Mouse (Mus musculus) hindbrain, embryonic 15.5 days (tissue): ENCODE measurements around the gene Hydin. TPM values are rescaled to one million over a fixed set of nuclear protein-coding genes. Genes with fewer than 3 reads are reported as not detected.
"Not testable (repeated sequence)": the region's sequence is repeated elsewhere in the genome, so short reads cannot be mapped to it uniquely, and the experiment has no call there.

Experiments used
- ATAC-seq: fragments of 200-750 bp; cut with Nextera tagmentation; 2 replicates; pipeline ENCODE4 v1.8.0; 2017; ENCODE audit warnings: low read depth, moderate number of reproducible peaks, moderate TSS enrichment; ENCODE audit not compliant: low FRiP score
- H3K27ac ChIP-seq: fragments of 300-500 bp; sonication (generic); replicated peaks from 2 replicates; pipeline ENCODE4 v1.5.1; 2015; ENCODE audit warnings: mild to moderate bottlenecking, inconsistent platforms
- H3K27me3 ChIP-seq: fragments of 300-500 bp; sonication (generic); 2 replicates; pipeline ENCODE4 v1.6.1; 2015; ENCODE audit warnings: control low read depth, inconsistent platforms
- H3K36me3 ChIP-seq: fragments of 300-500 bp; sonication (generic); 2 replicates; pipeline ENCODE4 v1.6.1; 2015; ENCODE audit warnings: control low read depth, inconsistent platforms
- H3K4me1 ChIP-seq: fragments of 300-500 bp; sonication (generic); replicated peaks from 2 replicates; pipeline ENCODE4 v1.6.1; 2015; ENCODE audit warnings: control low read depth, inconsistent platforms
- H3K4me2 ChIP-seq: fragments of 300-500 bp; sonication (generic); 2 replicates; pipeline ENCODE4 v1.6.1; 2015; ENCODE audit warnings: moderate library complexity, mild to moderate bottlenecking, inconsistent platforms
- H3K4me3 ChIP-seq: fragments of 300-500 bp; sonication (generic); 2 replicates; pipeline ENCODE4 v1.5.1; 2015; ENCODE audit warnings: mild to moderate bottlenecking, inconsistent platforms
- H3K9ac ChIP-seq: fragments of 300-500 bp; sonication (generic); 2 replicates; pipeline ENCODE4 v1.6.1; 2015; ENCODE audit warnings: inconsistent platforms
- H3K9me3 ChIP-seq: fragments of 300-500 bp; sonication (generic); 2 replicates; pipeline ENCODE4 v1.6.1; 2016; ENCODE audit warnings: control low read depth, inconsistent platforms
- WGBS: fragments of 180-500 bp; shearing (Covaris S2); methylation state at CpG from one replicate; pipeline ENCODE4 v1.1.7; 2015; 5-methylcytosine and 5-hydroxymethylcytosine counted together
- polyA plus RNA-seq: library from polyadenylated mRNA; unstranded; fragments of >200 nt; fragmentation: Nextera tagmentation; extraction: Ambion mirVana; gene quantifications from 2 replicates; pipeline ENCODE4 v1.2.1, GENCODE M21; 2015

Gene Hydin
- polyA plus RNA-seq, 1 experiment from 2014 or later: 0.41 TPM

GRCm38 (mm10) chr8:110491118-110491517 lies 224.3 kb downstream of the Hydin start:
- H3K9me3 ChIP-seq: no peaks in the 10 kb centered on the region
- 90% methylated on average over 5 of the region's 5 CpGs for WGBS
- no peak overlapping the region for H3K9ac ChIP-seq
- H3K36me3 ChIP-seq: no peaks in the 10 kb centered on the region
- ATAC-seq: no peak
- H3K27ac ChIP-seq: no peak overlapping the region
- no peak overlapping the region for H3K4me3 ChIP-seq
- no peaks in the 10 kb centered on the region for H3K27me3 ChIP-seq
- no peak overlapping the region for H3K4me2 ChIP-seq
- H3K4me1 ChIP-seq: no peaks in the 10 kb centered on the region

GRCm38 (mm10) chr8:110496286-110496685 lies 229.5 kb downstream of the Hydin start:
- no peaks in the 10 kb centered on the region for H3K27me3 ChIP-seq
- ATAC-seq: no peak
- no peak overlapping the region for H3K4me2 ChIP-seq
- no peaks in the 10 kb centered on the region for H3K9me3 ChIP-seq
- no peak overlapping the region for H3K4me3 ChIP-seq
- no peaks in the 10 kb centered on the region for H3K4me1 ChIP-seq
- WGBS: 81% methylated on average over 9 of the region's 9 CpGs
- no peaks in the 10 kb centered on the region for H3K36me3 ChIP-seq
- H3K27ac ChIP-seq: no peak overlapping the region
- H3K9ac ChIP-seq: no peak overlapping the region

GRCm38 (mm10) chr8:110500253-110500652 lies 233.5 kb downstream of the Hydin start:
- Histone ChIP-seq H3K4me2 (no peak overlapping the region), H3K9ac (no peak overlapping the region), H3K4me1 (no peaks in the 10 kb centered on the region), H3K27ac (no peak overlapping the region), H3K9me3 (no peaks in the 10 kb centered on the region), H3K36me3 (no peaks in the 10 kb centered on the region), H3K27me3 (0 out of 2 replicates have a peak, but pooled peaks cover 4% of the 10 kb centered on the region), H3K4me3 (no peak overlapping the region)
- 34% methylated on average over 10 of the region's 10 CpGs for WGBS
- no peak for ATAC-seq

DNA sequence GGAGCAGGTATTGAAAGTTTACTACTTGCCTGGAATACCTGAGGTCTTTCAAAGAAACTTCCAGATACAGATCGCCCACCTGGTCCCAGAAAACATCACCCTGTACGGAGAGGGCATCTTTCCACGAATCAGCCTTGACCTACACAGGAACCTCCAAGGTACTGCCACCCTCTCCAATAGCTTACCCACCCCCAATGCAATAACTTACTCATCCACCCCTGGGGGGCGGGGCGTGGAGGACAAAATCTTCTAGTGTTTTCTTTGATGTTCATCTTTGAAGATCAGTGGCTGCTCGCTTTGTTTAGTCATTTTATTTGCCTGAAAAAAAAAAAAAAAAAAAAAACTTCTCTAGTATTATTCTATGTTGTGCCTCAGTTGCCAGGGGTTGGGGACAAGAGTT lies 233.9 kb downstream of the Hydin start:
- Histone ChIP-seq H3K27ac (no peak overlapping the region), H3K27me3 (0 out of 2 replicates have a peak, but pooled peaks cover 4% of the 10 kb centered on the region), H3K36me3 (no peaks in the 10 kb centered on the region), H3K9ac (no peak overlapping the region), H3K9me3 (no peaks in the 10 kb centered on the region), H3K4me2 (no peak overlapping the region), H3K4me3 (no peak overlapping the region), H3K4me1 (no peaks in the 10 kb centered on the region)
- 85% methylated on average over 6 of the region's 6 CpGs for WGBS
- no peak for ATAC-seq

DNA sequence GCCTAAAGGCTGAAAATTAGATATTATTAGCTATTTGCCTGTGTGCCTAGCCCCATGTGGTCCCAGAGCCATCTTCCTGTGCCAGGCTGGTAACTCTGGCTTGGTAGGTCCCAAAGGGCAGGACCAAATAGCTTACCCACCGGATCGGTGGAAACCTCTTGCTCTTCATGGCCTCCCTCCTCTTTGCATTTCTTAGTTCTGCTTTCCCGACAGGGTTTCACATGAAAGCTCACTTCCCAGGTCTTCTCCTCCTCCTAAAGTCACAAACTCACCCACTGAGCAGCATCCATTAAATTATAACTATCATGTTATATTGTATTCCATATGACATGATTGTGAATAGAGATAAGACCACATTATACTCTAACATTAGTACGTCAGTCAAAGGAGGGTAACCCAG lies 234.6 kb downstream of the Hydin start:
- no peak overlapping the region for H3K9ac ChIP-seq
- H3K27ac ChIP-seq: no peak overlapping the region
- 0 out of 2 replicates have a peak, but pooled peaks cover 4% of the 10 kb centered on the region for H3K27me3 ChIP-seq
- no peak for ATAC-seq
- H3K4me3 ChIP-seq: no peak overlapping the region
- H3K36me3 ChIP-seq: no peaks in the 10 kb centered on the region
- 88% methylated on average over 4 of the region's 4 CpGs for WGBS
- H3K4me1 ChIP-seq: no peaks in the 10 kb centered on the region
- no peak overlapping the region for H3K4me2 ChIP-seq
- H3K9me3 ChIP-seq: no peaks in the 10 kb centered on the region

DNA sequence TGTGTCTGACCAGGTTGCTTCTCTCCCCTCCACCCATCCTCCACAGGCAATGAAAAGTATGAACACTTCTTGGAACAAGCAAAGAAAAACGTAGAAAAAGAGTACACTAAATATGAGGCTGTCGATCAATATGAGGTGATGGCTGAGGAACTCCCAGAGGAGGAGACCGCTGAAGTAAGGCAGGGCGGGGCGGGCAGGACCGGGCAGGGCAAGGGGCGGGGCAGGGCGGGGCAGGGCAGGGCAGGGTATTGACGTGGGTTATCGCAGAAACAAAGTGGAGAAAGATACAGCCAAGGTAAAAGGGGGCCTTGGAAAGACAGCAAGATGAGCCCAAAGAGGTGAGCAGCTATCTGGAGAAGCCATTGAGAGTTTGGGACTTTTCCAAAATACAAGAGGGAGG lies 236.1 kb downstream of the Hydin start:
- Histone ChIP-seq H3K4me3 (no peak overlapping the region), H3K27ac (no peak overlapping the region), H3K9ac (no peak overlapping the region), H3K4me1 (no peaks in the 10 kb centered on the region), H3K9me3 (no peaks in the 10 kb centered on the region), H3K4me2 (no peak overlapping the region), H3K36me3 (no peaks in the 10 kb centered on the region), H3K27me3 (0 out of 2 replicates have a peak, but pooled peaks cover 4% of the 10 kb centered on the region)
- 13% methylated on average over 10 of the region's 10 CpGs for WGBS
- ATAC-seq: no peak

GRCm38 (mm10) chr8:110508766-110509165 lies 242.0 kb downstream of the Hydin start:
- H3K4me1 ChIP-seq: no peaks in the 10 kb centered on the region
- H3K9me3 ChIP-seq: no peaks in the 10 kb centered on the region
- H3K4me2 ChIP-seq: no peak overlapping the region
- ATAC-seq: no peak
- H3K27ac ChIP-seq: no peak overlapping the region
- H3K4me3 ChIP-seq: no peak overlapping the region
- H3K27me3 ChIP-seq: no peaks in the 10 kb centered on the region
- no peak overlapping the region for H3K9ac ChIP-seq
- 68% methylated on average over 3 of the region's 3 CpGs for WGBS
- H3K36me3 ChIP-seq: no peaks in the 10 kb centered on the region

- no peak for ATAC-seq
- no peaks in the 10 kb centered on the region for H3K4me1 ChIP-seq
- no peak overlapping the region for H3K4me3 ChIP-seq
- no peaks in the 10 kb centered on the region for H3K36me3 ChIP-seq
- H3K9me3 ChIP-seq: no peaks in the 10 kb centered on the region
- no peaks in the 10 kb centered on the region for H3K27me3 ChIP-seq
- 74% methylated on average over 7 of the region's 7 CpGs for WGBS
- H3K4me2 ChIP-seq: no peak overlapping the region
- no peak overlapping the region for H3K27ac ChIP-seq
- no peak overlapping the region for H3K9ac ChIP-seq
These were observed 253.0 kb downstream of the Hydin start for GRCm38 (mm10) chr8:110519790-110520189.

DNA sequence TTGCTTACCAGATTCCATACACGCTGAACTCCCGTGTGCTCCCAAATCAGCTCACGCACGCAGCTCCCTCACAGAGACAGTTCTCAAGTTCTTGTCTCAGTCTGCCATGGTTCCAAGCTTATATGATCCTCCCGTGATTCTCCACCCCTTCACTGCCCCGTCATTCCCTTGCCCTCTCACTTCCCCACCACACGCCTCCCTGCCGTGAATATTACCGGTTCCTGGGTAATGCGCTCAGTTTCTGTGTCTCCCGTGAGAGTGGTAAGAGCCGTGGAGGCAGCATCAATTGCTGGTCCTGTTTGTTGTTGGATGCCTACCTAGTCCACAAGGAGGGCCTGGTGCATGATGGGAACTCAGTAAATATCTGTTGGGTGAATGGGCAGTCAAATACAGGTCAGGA lies 255.1 kb downstream of the Hydin start:
- ATAC-seq: no peak
- Histone ChIP-seq H3K27me3 (no peaks in the 10 kb centered on the region), H3K9ac (no peak overlapping the region), H3K9me3 (no peaks in the 10 kb centered on the region), H3K4me2 (no peak overlapping the region), H3K36me3 (no peaks in the 10 kb centered on the region), H3K4me1 (no peaks in the 10 kb centered on the region), H3K4me3 (no peak overlapping the region), H3K27ac (no peak overlapping the region)
- WGBS: 93% methylated on average over 12 of the region's 12 CpGs

GRCm38 (mm10) chr8:110522495-110522894 lies 255.7 kb downstream of the Hydin start:
- 91% methylated on average over 7 of the region's 7 CpGs for WGBS
- not testable (repeated sequence) for H3K27ac ChIP-seq, ATAC-seq

DNA sequence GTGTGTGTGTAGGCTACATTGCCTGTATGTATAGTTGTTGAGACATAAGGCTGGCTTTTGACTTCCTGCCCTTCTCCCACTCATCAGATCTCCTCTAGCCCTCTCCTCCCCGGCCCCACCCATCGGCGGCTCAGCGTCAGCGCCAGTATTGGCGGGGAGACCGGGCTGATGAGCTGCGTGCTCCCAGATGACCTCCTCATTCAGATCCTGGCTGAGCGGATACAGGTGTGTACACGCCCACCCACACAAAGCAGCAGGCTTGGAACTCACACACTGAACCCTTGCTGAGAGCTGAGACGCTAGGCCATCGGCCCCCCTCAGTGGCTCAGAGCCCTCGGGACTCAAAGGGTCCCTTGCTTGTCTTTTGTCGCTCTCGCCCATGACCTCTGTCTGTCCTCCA lies 256.2 kb downstream of the Hydin start:
- Histone ChIP-seq H3K27me3 (no peaks in the 10 kb centered on the region), H3K9ac (no peak overlapping the region), H3K9me3 (no peaks in the 10 kb centered on the region), H3K27ac (no peak overlapping the region), H3K4me2 (no peak overlapping the region), H3K36me3 (no peaks in the 10 kb centered on the region), H3K4me3 (no peak overlapping the region), H3K4me1 (no peaks in the 10 kb centered on the region)
- no peak for ATAC-seq
- WGBS: 66% methylated on average over 15 of the region's 15 CpGs

More at GRCm38 (mm10) chr8:110522495-110522894, 255.7 kb downstream of the Hydin start:
- H3K27me3 ChIP-seq, H3K36me3 ChIP-seq, H3K4me1 ChIP-seq, H3K4me2 ChIP-seq, H3K4me3 ChIP-seq, H3K9ac ChIP-seq, H3K9me3 ChIP-seq: not testable (repeated sequence)

- Histone ChIP-seq H3K4me1 (no peaks in the 10 kb centered on the region), H3K27ac (no peak overlapping the region), H3K9ac (no peak overlapping the region), H3K27me3 (no peaks in the 10 kb centered on the region), H3K4me2 (no peak overlapping the region), H3K9me3 (no peaks in the 10 kb centered on the region), H3K36me3 (no peaks in the 10 kb centered on the region), H3K4me3 (no peak overlapping the region)
- no peak for ATAC-seq
- 71% methylated on average over 15 of the region's 15 CpGs for WGBS
These were observed 258.5 kb downstream of the Hydin start for GRCm38 (mm10) chr8:110525229-110525628.

DNA sequence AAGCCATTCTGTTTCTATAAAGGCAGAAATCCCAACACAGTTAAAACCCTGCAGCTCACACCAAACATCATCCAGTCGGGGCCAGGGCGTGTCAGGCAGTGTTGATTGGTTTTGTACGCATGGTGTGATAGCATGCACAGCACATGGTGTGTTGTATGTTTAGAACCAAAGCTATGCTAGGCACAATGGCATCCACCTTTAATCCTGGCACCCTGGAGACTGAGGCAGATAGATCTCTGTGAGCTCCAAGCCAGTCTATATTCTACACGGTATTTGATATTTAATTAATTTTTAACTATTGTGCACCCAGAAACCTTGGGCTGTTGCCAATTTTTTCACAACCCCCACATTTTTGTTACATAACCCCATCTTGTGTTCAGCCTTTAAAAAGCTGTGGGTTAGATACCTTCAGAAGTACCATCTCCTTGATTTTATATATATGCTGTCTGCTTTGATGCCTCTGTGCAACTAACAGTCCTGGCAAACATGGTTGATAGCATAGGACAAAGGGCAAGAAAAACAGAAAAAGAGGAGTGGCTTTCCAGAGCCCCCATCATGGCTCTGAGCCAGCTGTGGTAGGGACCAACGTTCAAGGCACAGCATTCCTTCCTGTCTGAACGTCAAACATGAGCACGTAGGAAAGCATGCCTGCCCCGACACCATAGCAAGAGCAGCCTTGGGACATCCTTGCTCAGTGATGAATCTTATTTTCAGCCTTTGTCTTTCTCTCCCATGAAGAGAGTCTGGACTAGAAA lies 263.4 kb downstream of the Hydin start:
- H3K9me3 ChIP-seq: no peaks in the 10 kb centered on the region
- no peak for ATAC-seq
- 66% methylated on average over 8 of the region's 8 CpGs for WGBS
- H3K27ac ChIP-seq: no peak overlapping the region
- H3K4me2 ChIP-seq: no peak overlapping the region
- H3K36me3 ChIP-seq: no peaks in the 10 kb centered on the region
- no peak overlapping the region for H3K9ac ChIP-seq
- no peaks in the 10 kb centered on the region for H3K4me1 ChIP-seq
- H3K27me3 ChIP-seq: no peaks in the 10 kb centered on the region
- H3K4me3 ChIP-seq: no peak overlapping the region
